Mouse (Mus musculus) frontal cortex, adult 2 months (tissue): ENCODE results near the gene Hk1. TPM values are rescaled to one million over a fixed set of nuclear protein-coding genes. Genes with fewer than 3 reads are reported as not detected.

ENCODE experiments used
- DNase-seq, 2 experiments: peaks; one replicate each; pipeline ENCODE4 v3.0.0; 2022; ENCODE audit warnings: low spot score in 1 of 2; ENCODE audit errors: extremely low spot score in 1 of 2
- polyA plus RNA-seq: library from polyadenylated mRNA; depleted of rRNA; stranded (reverse); fragments of >200 nt; gene quantifications from 2 replicates; pipeline ENCODE4 v1.2.3, GENCODE M21; 2012

Hk1 gene
- polyA plus RNA-seq, 1 experiment, result 220 TPM

DNA sequence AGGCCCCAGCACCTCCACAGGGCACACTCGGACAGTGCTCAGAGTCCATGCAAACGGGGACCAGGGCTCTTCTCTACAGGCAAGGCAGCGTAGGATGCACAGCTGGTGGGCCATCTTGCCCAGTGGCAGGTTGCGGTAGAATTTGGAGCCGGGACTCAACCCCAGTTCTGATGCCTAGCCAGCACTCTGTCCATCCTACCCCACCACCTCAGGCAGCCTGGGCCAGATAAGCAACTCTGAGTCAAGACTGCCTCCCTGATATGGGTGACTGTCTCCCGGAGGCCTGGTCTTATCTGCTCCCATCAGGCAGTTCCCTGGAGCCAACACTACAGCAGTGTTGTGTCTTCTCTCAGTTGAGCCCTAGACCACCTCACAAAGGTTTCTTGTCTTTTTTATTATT lies 37.2 kb downstream of the Hk1 start:
- no peak for DNase-seq

DNA sequence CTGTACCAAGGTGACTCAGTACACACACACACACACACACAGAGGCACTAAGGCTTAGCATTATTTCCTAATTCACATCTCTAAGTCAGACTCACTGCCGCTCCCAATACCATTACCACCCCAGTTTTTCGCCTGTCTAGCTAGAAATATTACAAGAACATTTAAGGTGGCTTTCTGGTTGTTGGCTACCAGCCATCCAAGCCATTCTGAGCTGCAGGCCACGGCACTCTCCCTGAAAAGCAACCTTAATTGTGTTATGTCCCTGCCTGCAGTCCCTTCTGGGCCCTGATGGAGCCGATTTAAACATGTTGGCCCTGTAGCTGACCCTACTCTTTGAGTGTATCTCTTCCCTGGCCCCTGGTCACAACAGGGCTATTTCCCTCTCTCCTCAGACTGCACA lies 37.8 kb downstream of the Hk1 start:
- DNase-seq, result no peak

DNA sequence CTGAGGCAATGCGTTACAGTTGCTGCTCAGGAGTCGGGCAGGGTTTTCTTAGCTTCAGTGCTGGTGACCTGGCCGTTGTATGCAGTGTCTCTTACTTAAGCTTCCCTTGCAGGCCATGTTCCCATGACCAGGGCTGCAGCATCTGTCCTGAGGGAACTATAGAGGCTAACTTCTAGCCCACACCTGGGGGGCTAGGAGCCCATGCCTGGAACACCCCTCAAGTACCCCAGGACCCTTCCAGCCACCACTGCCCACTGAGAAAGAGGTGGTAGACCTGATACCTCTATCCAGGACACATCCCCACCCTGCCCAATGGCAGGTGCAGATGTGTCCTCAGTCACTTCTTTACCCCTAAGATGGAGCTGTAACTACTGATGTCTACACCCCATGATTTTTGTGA lies 38.7 kb downstream of the Hk1 start:
- no peak for DNase-seq

DNA sequence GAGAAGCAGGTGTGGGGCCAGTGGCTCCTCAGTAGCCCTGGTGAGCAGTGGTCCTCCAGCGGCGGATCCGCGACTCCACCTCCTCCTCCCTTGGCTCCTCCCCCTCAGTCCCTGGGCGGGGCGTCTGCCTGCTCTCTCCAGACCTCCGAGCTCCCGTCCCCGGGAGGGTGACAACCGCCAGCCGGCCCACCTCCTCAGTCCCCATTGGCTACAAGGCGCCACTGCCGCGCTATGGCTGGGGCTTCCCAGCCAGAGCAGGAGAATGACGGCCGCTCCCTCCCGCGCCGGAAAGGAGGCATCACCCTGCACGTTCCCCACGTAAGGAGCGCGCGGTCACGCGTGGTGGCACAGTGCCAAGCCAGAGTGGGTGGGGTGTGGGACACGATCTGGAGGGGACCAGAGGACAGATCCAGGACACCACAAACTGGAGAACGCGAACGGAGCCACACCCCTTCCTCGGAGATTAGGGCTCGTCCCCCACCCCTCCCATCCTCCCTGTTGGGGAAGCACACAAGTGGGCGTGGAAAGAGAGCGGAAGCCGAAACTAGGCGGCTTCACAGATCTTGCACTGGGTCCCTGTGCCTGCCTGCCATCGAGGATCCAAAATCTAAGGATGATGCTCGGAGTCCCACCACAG lies 39.5 kb downstream of the Hk1 start:
- DNase-seq, result peak; percentile 98

DNA sequence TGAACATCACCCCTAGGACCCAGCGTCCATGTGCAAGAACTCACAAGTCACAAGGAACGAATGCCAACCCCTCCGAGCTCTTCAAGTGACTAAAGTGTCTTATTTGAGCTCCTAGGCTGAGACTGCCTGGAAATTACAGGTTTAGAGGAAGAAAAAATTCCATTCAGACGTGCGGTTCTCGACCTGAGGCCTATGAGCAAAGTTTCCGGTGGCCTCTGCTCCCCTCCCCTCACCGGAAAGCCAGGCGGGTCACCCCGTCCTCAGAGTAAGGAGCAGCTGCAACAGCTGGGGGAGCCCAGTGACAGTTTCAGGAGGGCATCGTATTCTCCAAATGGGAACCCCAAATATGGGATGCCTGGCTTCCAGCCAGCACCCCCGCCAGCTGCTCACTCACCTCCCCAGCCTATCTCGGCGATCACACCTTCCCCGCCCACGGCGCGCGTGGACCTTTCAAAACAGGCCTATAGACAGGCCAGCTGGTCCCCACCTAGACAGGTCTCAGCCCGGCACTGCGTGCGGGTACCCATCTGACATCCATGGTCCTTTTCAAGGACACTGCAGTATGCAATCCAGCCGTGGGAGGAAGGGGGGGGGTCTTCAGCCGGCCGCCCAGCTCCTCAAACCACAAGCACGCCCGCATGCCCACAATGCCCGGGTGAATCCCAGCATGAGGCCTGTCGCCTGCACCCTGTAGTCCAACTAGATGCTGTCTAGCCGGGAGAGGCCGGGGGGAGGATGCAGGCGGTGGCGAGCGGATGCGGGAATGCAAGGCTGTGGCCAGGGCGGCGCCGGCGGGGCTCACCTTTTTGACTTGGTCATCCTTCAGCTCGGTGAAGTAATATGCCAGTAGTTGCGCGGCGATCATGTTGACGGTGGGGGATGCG lies 40.3 kb downstream of the Hk1 start:
- peak; percentile 26 to 68 for DNase-seq

DNA sequence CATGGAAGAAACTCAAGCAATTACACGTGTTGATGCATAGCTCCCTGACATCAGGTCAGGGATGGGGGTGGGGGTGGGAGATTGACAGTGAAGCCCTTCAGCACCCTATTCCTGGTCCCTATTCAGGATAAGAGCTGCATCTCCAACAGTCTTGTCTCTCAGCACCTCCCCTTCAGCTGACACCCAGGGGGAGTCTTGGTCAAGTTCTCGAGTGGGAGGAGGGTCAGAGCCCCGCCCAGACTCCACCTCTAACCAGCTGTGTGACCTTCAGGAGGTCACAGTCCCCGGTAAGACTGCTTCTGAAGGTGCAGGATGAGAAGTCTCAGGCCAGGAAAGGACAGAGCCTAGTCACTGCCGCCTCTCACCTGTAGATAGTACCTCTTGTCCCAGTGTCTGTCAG lies 41.1 kb downstream of the Hk1 start:
- DNase-seq, result no peak

DNA sequence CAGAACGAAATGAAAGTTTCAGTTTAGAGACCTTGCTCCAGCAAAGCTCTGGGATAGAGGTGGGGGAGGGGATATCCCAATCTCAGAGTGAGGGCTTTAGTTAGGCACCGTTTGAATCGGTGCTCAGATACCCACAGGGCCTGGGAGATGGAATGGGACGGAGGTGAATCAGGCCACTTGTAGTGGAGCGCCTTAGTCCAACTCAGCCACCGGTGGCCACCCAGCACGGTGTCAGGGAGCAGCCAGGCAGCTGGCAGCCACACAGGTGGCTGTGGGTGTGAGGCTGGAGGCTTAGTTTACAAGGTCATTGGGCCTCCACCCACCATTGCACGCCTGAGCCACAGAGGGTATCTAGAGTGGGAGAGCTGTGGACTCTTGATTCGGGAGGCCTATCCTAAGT lies 41.5 kb downstream of the Hk1 start:
- DNase-seq, result no peak

DNA sequence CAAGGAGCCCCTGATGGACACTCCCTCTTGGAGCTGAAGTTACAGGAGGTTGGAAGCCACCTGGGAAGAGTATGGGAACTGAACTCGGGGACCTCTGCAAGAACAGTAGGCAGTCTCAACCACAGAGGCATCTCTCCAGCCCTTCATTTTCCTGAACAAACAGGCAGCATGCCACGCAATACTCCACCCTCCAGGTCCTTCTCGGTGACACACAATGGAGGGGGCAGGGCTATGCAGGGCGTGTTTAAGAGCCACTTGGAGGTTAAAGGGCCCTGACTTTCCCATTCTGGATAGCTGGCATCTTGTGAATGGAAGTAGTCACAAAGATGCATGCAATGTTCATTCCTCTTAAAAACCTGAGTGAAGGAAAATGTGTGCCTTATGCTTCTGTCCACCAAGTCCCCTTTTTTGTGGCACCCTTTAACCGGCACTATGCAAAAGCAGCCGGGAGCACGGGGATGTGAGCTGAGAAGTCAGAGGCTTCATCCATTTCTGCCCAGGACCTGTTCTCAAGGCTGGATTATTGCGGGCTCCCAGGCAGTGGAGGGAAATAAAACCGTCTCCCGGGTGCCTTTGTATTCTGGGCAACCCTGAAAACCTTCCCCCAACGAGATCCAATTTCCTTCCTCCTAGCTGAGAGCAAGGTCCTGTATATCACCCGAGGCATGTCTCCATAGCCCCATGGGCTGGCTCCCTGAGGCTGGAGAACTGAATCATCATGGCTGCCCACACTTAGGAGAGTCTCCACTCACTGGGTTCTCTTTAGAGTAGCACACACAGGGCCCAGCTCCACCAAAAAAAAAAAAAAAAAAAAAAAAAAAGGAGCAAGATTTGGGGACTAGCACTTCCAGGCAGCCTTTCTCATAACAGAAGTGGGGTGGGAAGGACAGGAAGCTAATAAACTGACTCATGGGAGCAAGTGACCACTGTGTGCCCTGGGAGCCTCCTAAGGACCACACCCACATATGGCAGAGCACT lies 42.8 kb downstream of the Hk1 start:
- no peak for DNase-seq

DNA sequence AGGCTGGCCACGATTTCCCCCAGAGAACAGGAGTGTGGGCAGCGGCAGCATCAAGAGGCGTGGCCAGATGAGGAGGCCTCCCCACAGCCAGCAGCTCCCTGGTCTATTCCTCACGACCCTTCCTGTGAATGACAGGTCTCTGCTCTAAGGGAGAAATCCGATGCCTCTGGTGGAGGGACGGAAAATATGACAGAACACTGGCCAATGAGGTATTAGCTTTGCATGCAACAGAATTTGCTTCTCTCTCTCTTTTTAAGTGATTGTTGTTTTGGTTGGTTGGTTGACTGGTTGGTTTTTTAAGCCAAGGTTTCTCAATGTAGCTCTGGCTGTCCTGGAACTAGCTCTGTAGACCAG lies 44.3 kb downstream of the Hk1 start:
- no peak for DNase-seq

DNA sequence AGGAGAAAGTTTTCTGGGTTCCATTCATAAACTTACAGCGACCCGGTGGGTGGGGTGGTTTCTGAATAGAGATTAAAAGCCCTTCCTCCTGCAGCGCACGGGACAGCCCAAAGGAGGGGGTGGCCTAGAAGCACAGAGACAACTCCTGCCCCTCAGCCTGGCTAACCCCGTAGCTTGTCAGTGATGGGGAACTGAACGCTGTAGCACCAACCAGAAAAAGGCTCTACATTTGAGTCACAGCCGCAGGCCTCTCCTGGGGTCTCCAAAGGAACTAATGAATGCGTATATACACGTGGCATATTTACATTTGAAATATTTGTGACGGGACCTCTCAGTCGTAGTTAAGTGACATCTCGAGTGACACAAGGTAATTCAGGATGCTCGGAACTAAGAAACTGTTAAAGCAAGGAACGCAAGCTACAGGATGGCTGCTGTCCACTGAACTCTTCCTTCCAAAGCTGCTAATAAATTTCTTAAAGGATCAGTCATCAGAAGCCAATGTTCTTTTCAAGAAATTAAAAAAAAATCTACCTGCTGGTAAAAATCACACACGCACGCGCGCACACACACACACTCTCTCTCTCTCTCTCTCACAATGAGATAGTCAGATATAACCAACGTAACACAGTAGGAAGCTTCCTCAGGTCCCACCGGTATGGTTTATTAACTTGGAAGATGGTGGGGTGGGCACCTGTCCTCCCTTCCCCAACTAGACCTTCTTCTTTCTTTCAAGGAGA lies 44.9 kb downstream of the Hk1 start:
- no peak for DNase-seq

DNA sequence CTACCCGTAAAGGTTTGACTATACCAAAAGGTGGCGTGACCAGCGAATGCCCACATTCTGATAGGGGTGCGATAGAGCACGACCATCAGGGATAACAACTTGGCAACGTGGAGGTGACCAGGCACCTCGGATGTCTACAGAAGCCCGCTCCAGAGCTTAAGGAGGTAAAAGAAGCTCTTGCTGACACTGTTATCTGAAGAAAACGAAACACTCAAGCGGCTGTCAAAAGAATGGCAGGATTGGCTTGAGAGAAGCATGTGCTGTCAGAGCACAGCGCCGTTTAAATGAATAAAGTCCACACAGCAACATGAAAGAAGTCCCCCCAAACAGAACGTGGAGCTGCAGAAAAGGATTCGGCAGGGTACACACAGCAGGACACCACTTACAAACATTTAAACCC lies 46.4 kb downstream of the Hk1 start:
- no peak for DNase-seq

DNA sequence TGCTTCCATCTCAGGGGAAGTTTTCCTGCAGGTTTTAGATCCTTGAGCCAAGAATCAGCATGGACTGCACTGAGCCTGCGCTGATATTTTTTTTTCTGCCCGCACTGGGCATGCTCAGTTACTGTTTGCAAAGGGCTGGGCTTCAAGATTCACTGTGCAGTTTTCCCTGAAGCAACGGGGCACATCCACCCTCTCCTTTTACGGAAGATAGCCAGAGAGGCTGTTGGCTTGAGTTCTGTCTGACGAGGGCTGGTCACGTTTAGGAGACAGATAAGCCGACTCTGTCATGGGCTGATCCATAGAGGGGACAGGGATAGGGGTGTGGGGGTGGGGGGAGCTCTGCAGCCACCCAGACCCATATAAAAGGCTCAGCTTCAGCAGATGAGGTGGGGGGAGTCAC lies 47.2 kb downstream of the Hk1 start:
- DNase-seq, result peak in 1 of 2 experiments; percentile 71

DNA sequence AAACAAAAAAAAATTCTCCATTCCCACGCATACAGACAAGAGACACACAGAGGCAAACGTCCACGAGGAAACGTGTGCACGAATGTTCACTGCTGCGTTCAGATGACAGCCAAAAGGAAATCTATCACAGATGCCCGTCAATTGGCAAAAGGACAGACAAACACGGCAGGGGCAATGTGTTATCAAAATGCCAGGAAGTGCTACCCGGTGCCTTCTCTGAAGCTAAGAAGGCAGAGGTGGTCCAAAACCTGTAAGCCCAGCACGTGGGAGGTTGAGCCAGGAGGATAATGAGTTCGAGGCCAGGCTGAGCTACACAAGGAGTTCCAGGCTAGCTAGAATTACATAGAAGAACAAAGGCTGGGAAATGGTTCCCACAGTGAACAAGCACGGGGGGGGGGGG lies 47.9 kb downstream of the Hk1 start:
- DNase-seq, result no peak

DNA sequence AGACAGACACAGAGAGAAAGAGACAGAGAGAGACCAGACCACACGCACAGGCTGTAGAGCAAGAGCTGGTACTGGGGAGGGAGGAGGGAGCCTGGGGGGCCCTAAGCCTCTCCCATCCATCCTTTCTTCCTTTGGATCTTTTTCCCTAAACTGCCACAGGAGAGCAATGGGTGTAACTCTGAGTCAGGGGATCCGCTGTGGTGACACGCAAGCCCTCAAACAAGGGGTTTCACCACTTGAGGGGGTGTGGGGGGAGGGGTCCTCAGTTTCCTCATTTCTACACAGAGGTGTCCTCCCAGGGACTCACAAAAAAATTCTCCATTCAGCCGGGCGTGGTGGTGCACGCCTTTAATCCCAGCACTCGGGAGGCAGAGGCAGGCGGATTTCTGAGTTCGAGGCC lies 48.4 kb downstream of the Hk1 start:
- DNase-seq, result no peak

DNA sequence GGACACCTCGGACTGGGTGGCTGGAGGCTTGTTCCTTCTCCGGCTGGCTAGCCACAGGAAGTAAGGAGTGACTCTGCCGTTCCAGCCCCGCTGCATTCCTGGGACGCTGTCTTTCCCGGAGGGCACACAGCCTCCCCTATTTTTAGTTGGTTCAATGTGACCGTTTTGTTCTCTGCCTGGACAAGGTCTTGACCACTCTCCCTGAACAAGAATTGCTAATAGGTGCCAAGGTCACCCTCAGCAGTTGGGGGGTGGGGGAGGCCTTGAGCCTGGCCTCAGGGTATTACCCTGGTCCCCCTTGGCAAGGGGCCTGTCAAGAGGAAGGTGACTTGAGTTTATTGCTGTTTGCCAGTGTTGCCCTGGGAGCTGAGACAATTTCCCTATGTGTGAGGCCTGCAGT lies 49.9 kb downstream of the Hk1 start:
- no peak for DNase-seq

DNA sequence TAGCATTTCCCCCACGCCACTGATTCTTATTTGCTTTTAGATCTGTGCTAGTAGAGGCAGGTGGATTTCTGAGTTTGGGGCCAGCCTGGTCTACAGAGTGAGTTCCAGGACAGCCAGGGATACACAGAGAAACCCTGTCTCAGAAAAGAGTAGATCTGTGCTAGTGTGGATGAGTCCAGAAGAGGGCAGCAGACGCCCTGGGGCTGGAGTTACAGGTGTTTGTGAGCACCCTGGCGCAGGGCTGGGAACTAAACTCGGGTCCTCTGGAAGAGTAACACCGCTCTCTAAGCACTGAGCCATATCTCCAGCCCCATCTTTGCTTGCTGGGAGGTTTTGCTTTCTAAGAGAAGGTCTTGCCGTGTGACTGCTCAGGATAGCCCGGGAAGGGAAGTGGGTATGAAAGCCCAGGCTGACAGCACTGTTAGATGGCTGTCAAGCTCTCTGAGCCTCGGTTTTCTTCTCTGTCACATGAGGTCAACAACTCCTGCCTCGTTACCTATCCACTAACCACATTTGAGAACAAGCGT lies 50.8 kb downstream of the Hk1 start:
- DNase-seq, result no peak

DNA sequence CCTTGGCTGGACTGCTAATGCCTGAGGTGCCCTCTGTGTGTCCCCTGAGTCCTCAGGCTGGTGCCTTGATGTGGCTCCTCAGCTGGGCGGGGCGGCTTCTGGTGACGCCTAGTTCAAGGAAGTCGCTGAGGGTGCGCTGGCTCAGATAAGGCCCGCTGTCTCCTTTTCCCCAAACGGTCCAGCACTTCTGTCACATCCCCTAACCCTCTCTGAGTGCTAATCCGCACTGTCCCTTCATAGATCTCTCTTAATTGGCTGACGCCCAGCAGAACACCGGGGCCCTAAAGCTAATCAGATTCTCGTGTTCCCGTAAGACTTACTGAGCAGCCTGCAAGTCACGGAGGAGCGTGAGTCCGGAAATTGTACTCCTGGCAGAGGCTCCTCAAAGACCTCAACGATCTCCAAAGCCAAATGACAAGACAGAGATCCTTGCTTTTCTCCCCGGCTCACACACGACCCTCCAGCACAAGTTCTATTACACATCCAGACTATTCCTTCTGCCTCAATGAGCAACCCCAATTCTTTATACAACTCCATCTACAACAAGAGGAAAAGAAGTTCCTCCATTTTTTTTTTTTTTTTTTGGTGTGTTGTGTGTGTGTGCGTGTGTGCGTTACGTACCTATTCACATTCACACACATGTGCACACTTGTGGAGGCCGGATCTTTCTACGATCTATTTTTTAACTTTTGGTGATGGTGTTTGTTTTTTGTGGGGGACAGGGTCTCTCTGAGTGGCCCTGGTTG lies 52.0 kb downstream of the Hk1 start:
- no peak for DNase-seq

DNA sequence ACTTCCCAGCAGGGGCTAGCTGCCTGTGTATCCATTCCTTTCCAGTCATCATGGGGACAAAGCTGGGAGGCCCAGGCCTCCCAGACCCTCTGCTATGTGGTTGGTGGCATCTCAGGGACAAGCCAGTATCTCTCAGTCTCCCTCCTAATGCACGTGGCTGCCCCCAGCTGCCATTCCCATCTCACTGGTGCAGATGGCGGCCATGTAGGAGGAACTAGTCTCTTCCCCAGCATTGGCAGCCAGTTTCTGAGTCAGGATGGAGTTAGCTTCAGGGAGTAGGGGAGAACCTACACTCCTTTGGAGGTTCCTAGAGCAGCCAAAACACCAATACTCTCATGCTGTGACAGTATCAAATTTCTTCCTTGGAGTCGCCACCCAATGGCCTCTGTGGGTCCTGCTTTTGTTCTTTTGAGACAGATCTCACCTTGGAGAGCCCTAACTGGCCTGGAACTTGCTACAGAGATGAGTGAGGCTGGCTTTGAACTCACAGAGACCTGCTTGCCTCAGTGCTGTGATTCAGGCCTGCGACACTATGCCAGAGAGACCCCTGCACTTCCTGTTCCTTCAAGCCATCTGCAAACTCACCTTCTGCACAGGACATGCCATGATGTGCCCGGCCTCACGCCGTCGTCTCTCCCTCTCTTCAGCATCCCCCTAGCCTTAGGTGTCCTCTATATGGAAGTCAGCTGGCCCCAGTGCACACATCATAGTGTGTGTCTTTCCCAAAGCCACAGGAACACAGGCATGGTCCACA lies 52.7 kb downstream of the Hk1 start:
- peak in 1 of 2 experiments; percentile 37 for DNase-seq

DNA sequence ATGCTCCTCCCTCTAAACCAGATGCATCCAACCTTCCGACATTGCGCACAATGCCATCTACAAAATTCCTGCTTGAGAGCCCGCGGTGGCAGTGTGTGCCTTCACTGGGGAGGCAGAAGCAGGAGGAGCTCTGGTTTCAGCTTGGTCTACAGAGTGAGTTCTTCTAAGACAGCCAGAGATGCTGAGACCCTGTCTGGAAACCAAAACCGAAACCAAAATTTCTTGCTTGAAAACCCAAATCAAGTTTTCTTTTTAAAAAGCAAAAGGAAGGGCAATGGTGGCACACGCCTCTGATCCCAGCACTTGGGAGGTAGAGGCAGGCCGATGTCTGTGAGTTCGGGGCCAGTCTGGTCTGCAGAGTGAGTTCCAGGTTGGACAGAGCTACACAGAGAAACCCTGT lies 53.7 kb downstream of the Hk1 start:
- DNase-seq, result no peak
